Mouse (Mus musculus) kidney, embryonic 16.5 days (tissue): ENCODE results near the gene Lrrc28. TPM values are rescaled to one million over a fixed set of nuclear protein-coding genes. Genes with fewer than 3 reads are reported as not detected.

Experiments
- ATAC-seq: fragments of 200-750 bp; cut with Nextera tagmentation; 2 replicates; pipeline ENCODE4 v1.8.0; 2017; ENCODE audit warnings: moderate TSS enrichment; ENCODE audit not compliant: low FRiP score, low TSS enrichment
- H3K27ac ChIP-seq: fragments of 300-500 bp; sonication (generic); 2 replicates; pipeline ENCODE4 v1.5.1; 2014; ENCODE audit warnings: low read length
- H3K27me3 ChIP-seq: fragments of 300-500 bp; sonication (generic); 2 replicates; pipeline ENCODE4 v1.6.1; 2014; ENCODE audit warnings: low read length, control low read depth, mixed read lengths; ENCODE audit not compliant: insufficient read depth
- H3K36me3 ChIP-seq: fragments of 300-500 bp; sonication (generic); 2 replicates; pipeline ENCODE4 v1.6.1; 2014; ENCODE audit warnings: low read length, control low read depth, mixed read lengths; ENCODE audit not compliant: insufficient read depth
- H3K4me1 ChIP-seq: fragments of 300-500 bp; sonication (generic); 2 replicates; pipeline ENCODE4 v1.6.1; 2014; ENCODE audit warnings: low read length, control low read depth, mixed read lengths; ENCODE audit not compliant: insufficient read depth
- H3K4me2 ChIP-seq: fragments of 300-500 bp; sonication (generic); replicated peaks from 2 replicates; pipeline ENCODE4 v1.6.1; 2014; ENCODE audit warnings: low read depth, low read length
- H3K4me3 ChIP-seq: fragments of 300-500 bp; sonication (generic); 2 replicates; pipeline ENCODE4 v1.5.1; 2014; ENCODE audit warnings: mild to moderate bottlenecking, low read length
- H3K9ac ChIP-seq: fragments of 300-500 bp; sonication (generic); replicated peaks from 2 replicates; pipeline ENCODE4 v1.6.1; 2014; ENCODE audit warnings: low read length
- H3K9me3 ChIP-seq: fragments of 300-500 bp; sonication (generic); 2 replicates; pipeline ENCODE4 v1.6.1; 2016; ENCODE audit warnings: low read length, control low read depth
- WGBS: fragments of 180-500 bp; shearing (Covaris S2); extraction: QIAGEN DNeasy Blood & Tissue Kit; methylation state at CpG from one replicate; pipeline ENCODE4 v1.1.7; 2014; 5-methylcytosine and 5-hydroxymethylcytosine counted together
- polyA plus RNA-seq: library from polyadenylated mRNA; unstranded; fragments of >200 nt; fragmentation: Nextera tagmentation; extraction: Ambion mirVana; gene quantifications from 2 replicates; pipeline ENCODE4 v1.2.1, GENCODE M21; 2015

Gene Lrrc28
- polyA plus RNA-seq, result 14.4 and 15.1 TPM in 2 replicates

- Histone ChIP-seq H3K27ac (peak within 1 kb of the TSS; percentile 95), H3K4me2 (peak within 1 kb of the TSS; percentile 88), H3K4me1 (peaks cover 33% of the 10 kb centered on the region), H3K27me3 (no peaks in the 10 kb centered on the region), H3K36me3 (peaks cover 4% of the 10 kb centered on the region; the same call in 1 of the 2 replicates), H3K9ac (peak within 1 kb of the TSS; percentile 92), H3K9me3 (no peaks in the 10 kb centered on the region), H3K4me3 (peak within 1 kb of the TSS; percentile 91)
- under 1% methylated on average over 55 of the region's 55 CpGs for WGBS
- peak; percentile 99 for ATAC-seq
Observed at GRCm38 (mm10) chr7:67644833-67645680, at the start of gene Lrrc28. Gene Lrrc28, minus strand, starts transcription at chr7:67645268.

- Histone ChIP-seq H3K36me3 (peaks cover under 1% of the 10 kb centered on the region; the same call in 1 of the 2 replicates), H3K4me1 (0 out of 2 replicates have a peak, but pooled peaks cover 10% of the 10 kb centered on the region), H3K4me3 (no peak overlapping the region), H3K9me3 (no peaks in the 10 kb centered on the region), H3K4me2 (no peak overlapping the region), H3K27me3 (no peaks in the 10 kb centered on the region), H3K9ac (no peak overlapping the region), H3K27ac (no peak overlapping the region)
- WGBS, result 93% methylated on average over 23 of the region's 23 CpGs
- ATAC-seq, result no peak
Observed at GRCm38 (mm10) chr7:67692791-67693538, 47.9 kb upstream of the Lrrc28 start.

GRCm38 (mm10) chr7:67692141-67692540 is 47.1 kb upstream of the Lrrc28 start:
- no peak overlapping the region for H3K27ac ChIP-seq
- no peaks in the 10 kb centered on the region for H3K9me3 ChIP-seq
- H3K36me3 ChIP-seq, result no peaks in the 10 kb centered on the region; the same call in 1 of the 2 replicates
- H3K4me1 ChIP-seq, result 0 out of 2 replicates have a peak, but pooled peaks cover 10% of the 10 kb centered on the region
- no peaks in the 10 kb centered on the region for H3K27me3 ChIP-seq
- no peak overlapping the region for H3K9ac ChIP-seq
- no peak overlapping the region for H3K4me3 ChIP-seq
- 77% methylated on average over 3 of the region's 3 CpGs for WGBS
- H3K4me2 ChIP-seq, result no peak overlapping the region
- no peak for ATAC-seq

- Histone ChIP-seq H3K9ac (no peak overlapping the region), H3K27me3 (no peaks in the 10 kb centered on the region), H3K36me3 (no peaks in the 10 kb centered on the region; the same call in 1 of the 2 replicates), H3K27ac (no peak overlapping the region), H3K9me3 (no peaks in the 10 kb centered on the region), H3K4me1 (0 out of 2 replicates have a peak, but pooled peaks cover 10% of the 10 kb centered on the region), H3K4me3 (no peak overlapping the region), H3K4me2 (no peak overlapping the region)
- WGBS, result 69% methylated on average over 6 of the region's 6 CpGs
- ATAC-seq, result no peak
Observed at GRCm38 (mm10) chr7:67691036-67691435, 46.0 kb upstream of the Lrrc28 start.

GRCm38 (mm10) chr7:67689793-67690192 is 44.7 kb upstream of the Lrrc28 start:
- H3K9me3 ChIP-seq, result 0 out of 2 replicates have a peak, but pooled peaks cover 2% of the 10 kb centered on the region
- H3K4me1 ChIP-seq, result 0 out of 2 replicates have a peak, but pooled peaks cover 10% of the 10 kb centered on the region
- WGBS, result 87% methylated on average over 7 of the region's 7 CpGs
- H3K36me3 ChIP-seq, result peaks cover 8% of the 10 kb centered on the region
- no peak overlapping the region for H3K4me3 ChIP-seq
- no peaks in the 10 kb centered on the region for H3K27me3 ChIP-seq
- ATAC-seq, result no peak
- no peak overlapping the region for H3K9ac ChIP-seq
- peak overlapping the region; percentile 68; the same call in 1 of the 2 replicates for H3K27ac ChIP-seq
- H3K4me2 ChIP-seq, result no peak overlapping the region

GRCm38 (mm10) chr7:67688281-67688680 is 43.2 kb upstream of the Lrrc28 start:
- H3K9ac ChIP-seq, result no peak overlapping the region
- 0 out of 2 replicates have a peak, but pooled peaks cover 2% of the 10 kb centered on the region for H3K9me3 ChIP-seq
- peak overlapping the region; percentile 78 for H3K27ac ChIP-seq
- 0 out of 2 replicates have a peak, but pooled peaks cover 10% of the 10 kb centered on the region for H3K4me1 ChIP-seq
- WGBS, result 35% methylated on average over 3 of the region's 3 CpGs
- peaks cover 16% of the 10 kb centered on the region for H3K36me3 ChIP-seq
- no peak overlapping the region for H3K4me3 ChIP-seq
- H3K27me3 ChIP-seq, result no peaks in the 10 kb centered on the region
- H3K4me2 ChIP-seq, result no peak overlapping the region
- ATAC-seq, result peak; percentile 49; the same call in 1 of the 2 replicates

- no peak for ATAC-seq
- WGBS, result 95% methylated on average over 3 of the region's 3 CpGs
Observed at GRCm38 (mm10) chr7:67686545-67686944, 41.5 kb upstream of the Lrrc28 start.

GRCm38 (mm10) chr7:67683006-67683405 is 37.9 kb upstream of the Lrrc28 start:
- H3K9ac ChIP-seq, result no peak overlapping the region
- ATAC-seq, result no peak
- H3K4me3 ChIP-seq, result no peak overlapping the region
- no peak overlapping the region for H3K27ac ChIP-seq
- no peaks in the 10 kb centered on the region for H3K4me1 ChIP-seq
- 0 out of 2 replicates have a peak, but pooled peaks cover 2% of the 10 kb centered on the region for H3K9me3 ChIP-seq
- WGBS, result 72% methylated on average over 16 of the region's 16 CpGs
- H3K27me3 ChIP-seq, result no peaks in the 10 kb centered on the region
- no peak overlapping the region for H3K4me2 ChIP-seq
- H3K36me3 ChIP-seq, result peaks cover 35% of the 10 kb centered on the region

More at GRCm38 (mm10) chr7:67686545-67686944, 41.5 kb upstream of the Lrrc28 start:
- 0 out of 2 replicates have a peak, but pooled peaks cover 2% of the 10 kb centered on the region for H3K9me3 ChIP-seq
- no peak overlapping the region for H3K9ac ChIP-seq
- H3K4me2 ChIP-seq, result no peak overlapping the region
- 0 out of 2 replicates have a peak, but pooled peaks cover 8% of the 10 kb centered on the region for H3K4me1 ChIP-seq
- H3K27ac ChIP-seq, result no peak overlapping the region
- no peak overlapping the region for H3K4me3 ChIP-seq
- peaks cover 24% of the 10 kb centered on the region for H3K36me3 ChIP-seq
- H3K27me3 ChIP-seq, result no peaks in the 10 kb centered on the region

- 0 out of 2 replicates have a peak, but pooled peaks have one; percentile 54 for ATAC-seq
- H3K27ac ChIP-seq, result no peak overlapping the region
- WGBS, result 54% methylated on average over 9 of the region's 9 CpGs
Observed at GRCm38 (mm10) chr7:67681078-67681477, 36.0 kb upstream of the Lrrc28 start.

More at GRCm38 (mm10) chr7:67681078-67681477, 36.0 kb upstream of the Lrrc28 start:
- no peak overlapping the region for H3K9ac ChIP-seq
- H3K4me3 ChIP-seq, result no peak overlapping the region
- no peaks in the 10 kb centered on the region for H3K27me3 ChIP-seq
- 0 out of 2 replicates have a peak, but pooled peaks cover 2% of the 10 kb centered on the region for H3K9me3 ChIP-seq
- H3K4me1 ChIP-seq, result no peaks in the 10 kb centered on the region
- H3K4me2 ChIP-seq, result no peak overlapping the region
- H3K36me3 ChIP-seq, result peaks cover 35% of the 10 kb centered on the region
